Mouse (Mus musculus) thymus, adult 2 months (tissue): ENCODE measurements around the gene Susd6.

Experiments
- CTCF ChIP-seq: fragments of 200-500 bp; IDR thresholded peaks from 2 replicates; pipeline ENCODE4 v1.5.1; 2012; ENCODE audit warnings: mild to moderate bottlenecking, control low read depth, low read length, moderate library complexity, borderline replicate concordance; ENCODE audit not compliant: control insufficient read depth, poor library complexity, insufficient read depth; ENCODE audit errors: extremely low read depth
- POLR2A ChIP-seq: fragments of 200-500 bp; IDR thresholded peaks from 2 replicates; pipeline ENCODE4 v1.6.1; 2012; ENCODE audit warnings: mild to moderate bottlenecking, low read length, control low read depth, moderate library complexity; ENCODE audit not compliant: control insufficient read depth, poor library complexity, insufficient read depth; ENCODE audit errors: extremely low read depth

GRCm38 (mm10) chr12:80744614-80745013 is 45.7 kb upstream of the Susd6 start:
- TF ChIP-seq CTCF = no peak
- no peak for TF ChIP-seq POLR2A
